Mouse (Mus musculus): ENCODE measurements at regions not wholly inside any gene's neighbourhood (a gene's known extent, or its start where the extent isn't known, plus 50 kb on each side); places are given as distances from the start of the nearest gene placed in this dataset.
A peak's percentile ranks its signal among the peaks of the same experiment; 100 is the strongest.

DNA sequence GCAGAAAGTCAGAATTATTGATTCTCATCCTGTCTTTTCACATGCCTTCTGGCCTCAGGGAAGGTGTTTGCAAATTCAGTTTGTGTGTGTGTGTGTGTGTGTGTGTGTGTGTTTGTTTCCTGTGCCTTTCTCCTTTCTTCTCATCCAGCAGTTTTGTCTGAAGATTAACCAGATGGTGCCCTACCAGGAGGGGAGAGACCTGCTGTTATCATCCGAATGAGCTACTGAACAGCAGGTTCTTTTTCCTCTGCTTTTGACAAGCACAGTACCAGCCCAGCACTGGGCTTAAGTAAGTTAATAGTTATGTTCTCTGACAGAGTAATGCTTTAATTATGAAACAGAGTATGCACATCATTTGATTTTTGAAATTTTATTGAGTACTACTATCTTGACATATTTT is 176.8 kb upstream of the Tle1 start:
- intact Hi-C loops (cut with DNase I) = no loop called here
- no peak for DNase-seq

DNA sequence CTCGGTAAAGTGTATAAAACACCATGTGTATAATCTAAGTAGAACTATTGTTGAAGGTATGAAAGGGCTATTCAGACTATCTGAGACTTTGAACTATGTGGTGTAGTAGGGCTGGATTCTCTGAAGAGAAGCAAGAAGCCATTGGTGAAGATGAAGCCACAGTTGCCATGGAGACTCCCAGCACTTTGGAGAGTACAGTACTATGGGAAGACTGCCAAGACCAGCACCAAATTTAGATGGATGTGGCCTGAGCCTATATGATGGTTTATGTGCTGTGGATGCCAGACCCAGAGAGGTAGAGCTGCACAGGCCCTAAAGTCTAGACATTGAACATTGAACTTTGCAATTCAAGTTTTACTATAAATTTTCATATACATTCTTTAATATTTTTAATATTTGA is 151.3 kb upstream of the Tle1 start:
- intact Hi-C loops (cut with DNase I) = no loop called here
- DNase-seq = peak; percentile 3

- intact Hi-C loops (cut with DNase I) = no loop called here
- DNase-seq = no peak
Observed at GRCm38 (mm10) chr4:72331882-72332281, 131.2 kb upstream of the Tle1 start.

- intact Hi-C loops (cut with DNase I) = no loop called here
- DNase-seq = no peak
Observed at GRCm38 (mm10) chr4:72329026-72329390, 128.3 kb upstream of the Tle1 start.

DNA sequence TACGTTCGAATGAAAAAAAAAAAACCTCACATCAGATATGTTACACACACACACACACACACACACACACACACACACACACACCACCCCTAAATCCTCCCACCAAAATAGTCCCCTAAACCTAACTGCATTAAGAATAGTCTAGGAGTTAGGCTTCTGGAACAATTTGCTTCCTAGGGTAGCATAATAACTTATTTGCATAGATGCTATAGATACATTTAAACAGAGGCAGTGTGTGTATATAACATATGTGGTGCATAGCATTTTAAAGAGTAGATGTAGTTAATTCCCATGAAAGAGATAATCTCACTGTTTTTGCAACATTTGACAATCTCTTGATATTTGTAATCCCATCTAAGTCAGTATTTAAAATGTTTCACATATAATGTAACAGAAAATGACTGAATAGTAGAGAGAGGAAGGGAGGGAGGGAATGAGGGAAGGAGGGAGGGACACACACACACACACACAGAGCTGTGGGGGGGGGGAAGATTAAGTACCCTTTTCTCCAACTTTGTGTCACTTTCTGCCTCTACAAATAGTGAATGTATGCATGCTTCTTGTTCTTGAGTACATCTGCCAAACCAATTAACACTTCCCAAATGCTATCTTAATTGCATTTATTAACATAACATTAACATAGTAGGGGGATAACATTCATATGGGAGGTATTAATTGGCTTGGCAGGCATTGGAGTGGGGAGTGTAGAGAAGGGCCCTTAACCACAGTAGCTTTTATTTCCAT is 127.7 kb upstream of the Tle1 start:
- intact Hi-C loops (cut with DNase I) = no loop called here
- DNase-seq = no peak

DNA sequence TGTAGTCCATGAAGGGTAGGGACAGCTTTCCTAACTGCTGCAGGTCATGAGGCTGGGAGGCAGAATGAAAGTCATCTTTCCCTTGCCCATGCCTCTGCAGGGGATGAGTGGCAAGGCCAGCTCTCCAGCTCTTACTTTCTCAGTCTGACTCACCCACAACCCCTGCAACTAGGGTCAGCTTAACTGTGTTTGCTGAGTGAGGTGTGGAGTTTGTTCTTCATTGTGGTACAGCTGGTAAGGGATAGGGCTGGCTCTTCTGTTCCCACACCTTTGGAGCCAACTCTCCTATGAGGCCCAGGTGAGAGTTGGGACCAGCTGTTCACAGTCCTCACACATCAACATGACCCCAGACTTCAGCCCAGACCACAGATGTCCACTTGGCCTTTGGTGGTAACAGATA is 124.2 kb upstream of the Tle1 start:
- no peak for DNase-seq
- intact Hi-C loops (cut with DNase I) = no loop called here

DNA sequence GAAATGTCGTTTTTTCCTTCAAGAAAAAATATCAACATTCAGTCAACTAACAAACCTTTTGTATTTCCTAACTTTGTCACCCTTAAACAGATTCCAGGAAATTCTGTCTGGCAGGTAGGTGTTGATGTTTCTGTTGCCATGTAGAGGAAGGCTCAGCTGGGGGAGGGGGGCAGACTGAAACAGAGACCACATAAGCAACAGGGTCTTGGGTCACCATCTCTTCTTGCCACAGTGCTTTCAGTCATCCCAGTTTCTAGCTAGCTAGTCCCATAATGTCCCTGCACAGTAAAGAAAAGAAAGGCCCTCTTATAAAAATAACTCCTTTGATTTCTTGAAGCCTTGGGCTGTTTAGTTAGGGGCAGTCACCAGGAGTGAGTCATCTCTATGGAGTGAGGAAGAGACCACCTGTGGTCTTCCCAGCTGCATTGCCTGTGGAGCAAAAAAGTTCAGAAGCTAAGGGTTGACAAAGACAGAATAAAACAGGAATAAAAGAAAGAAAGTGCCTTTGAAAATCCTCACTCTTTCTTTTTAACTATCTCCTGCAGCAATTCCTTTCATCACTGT is 84.5 kb upstream of the Tle1 start:
- DNase-seq = no peak
- intact Hi-C loops (cut with DNase I) = no loop called here

DNA sequence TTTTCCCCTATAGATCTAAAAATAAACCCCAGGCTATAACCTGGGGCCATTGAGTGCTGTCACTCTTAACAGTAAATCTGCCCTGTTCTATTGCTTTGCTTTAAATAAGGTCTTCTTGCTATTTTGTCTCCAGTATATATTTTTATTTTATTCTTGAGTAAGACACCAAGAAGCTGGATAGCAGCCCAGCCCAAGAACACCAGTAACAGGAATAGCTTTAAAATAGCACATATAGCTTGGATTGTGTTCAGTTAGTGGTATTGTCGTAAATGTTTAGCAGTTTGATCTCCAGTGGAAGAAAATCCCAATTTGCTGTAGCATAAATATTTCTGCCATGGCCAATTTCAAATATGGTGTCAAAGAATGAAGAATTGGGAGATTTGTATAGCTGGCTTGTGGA is 49.8 kb upstream of the Tle1 start:
- DNase-seq = no peak
- intact Hi-C loops (cut with DNase I) = no loop called here

Data from left cerebral cortex, postnatal 4 days (tissue).